Mouse (Mus musculus) thymus, postnatal 10 days (tissue): Measurements from ENCODE around the gene Rnf43.

Experiments used
- DNase-seq, 2 experiments: peaks; one replicate each; pipeline ENCODE4 v3.0.0; 2021; ENCODE audit warnings: low spot score in 2 of 2

Rnf43 gene

GRCm38 (mm10) chr11:87677756-87678155 lies 15.2 kb downstream of the Rnf43 start:
- no peak for DNase-seq

DNA sequence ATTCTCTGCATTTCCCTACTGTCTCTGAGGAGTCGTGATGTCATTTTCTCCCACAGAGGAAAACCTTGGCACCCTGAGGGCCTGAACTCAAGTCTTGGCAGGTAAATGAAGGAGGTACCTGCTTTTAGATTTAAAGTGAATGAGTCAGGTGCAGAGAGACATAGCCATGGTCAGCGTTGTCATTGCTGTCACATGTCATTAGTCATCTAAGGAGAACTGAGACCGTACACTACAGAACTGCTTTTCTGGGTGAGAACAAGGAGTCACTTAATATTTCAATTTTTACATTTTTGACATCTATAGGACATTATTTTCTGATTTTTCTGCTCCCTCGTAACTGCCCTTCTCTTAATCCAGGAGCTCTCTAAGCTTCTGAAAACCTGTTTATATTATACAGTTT lies 16.0 kb downstream of the Rnf43 start:
- DNase-seq, result no peak

- no peak for DNase-seq
Observed at GRCm38 (mm10) chr11:87678976-87679375, 16.5 kb downstream of the Rnf43 start.

DNA sequence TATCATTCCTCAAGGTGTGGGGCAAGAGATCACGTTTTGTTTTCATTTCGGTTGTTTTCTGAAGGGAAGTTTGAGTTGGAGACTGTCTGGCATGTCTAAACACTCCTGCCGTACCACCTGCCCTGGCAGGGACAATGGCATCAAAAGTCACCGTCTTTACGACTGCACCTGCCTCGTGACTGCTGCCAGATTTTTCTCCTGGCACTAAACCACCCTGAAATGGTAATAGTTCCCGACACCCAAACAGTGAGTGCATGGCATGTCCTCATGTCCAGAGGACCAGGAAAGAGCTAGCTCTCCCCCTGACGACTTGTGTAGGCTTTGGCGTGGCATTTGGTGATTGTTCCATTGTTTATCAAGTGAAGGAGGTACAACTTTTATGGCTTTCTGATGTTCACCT lies 18.3 kb downstream of the Rnf43 start:
- DNase-seq, result no peak

- no peak for DNase-seq
Observed at GRCm38 (mm10) chr11:87682096-87682495, 19.6 kb downstream of the Rnf43 start.

DNA sequence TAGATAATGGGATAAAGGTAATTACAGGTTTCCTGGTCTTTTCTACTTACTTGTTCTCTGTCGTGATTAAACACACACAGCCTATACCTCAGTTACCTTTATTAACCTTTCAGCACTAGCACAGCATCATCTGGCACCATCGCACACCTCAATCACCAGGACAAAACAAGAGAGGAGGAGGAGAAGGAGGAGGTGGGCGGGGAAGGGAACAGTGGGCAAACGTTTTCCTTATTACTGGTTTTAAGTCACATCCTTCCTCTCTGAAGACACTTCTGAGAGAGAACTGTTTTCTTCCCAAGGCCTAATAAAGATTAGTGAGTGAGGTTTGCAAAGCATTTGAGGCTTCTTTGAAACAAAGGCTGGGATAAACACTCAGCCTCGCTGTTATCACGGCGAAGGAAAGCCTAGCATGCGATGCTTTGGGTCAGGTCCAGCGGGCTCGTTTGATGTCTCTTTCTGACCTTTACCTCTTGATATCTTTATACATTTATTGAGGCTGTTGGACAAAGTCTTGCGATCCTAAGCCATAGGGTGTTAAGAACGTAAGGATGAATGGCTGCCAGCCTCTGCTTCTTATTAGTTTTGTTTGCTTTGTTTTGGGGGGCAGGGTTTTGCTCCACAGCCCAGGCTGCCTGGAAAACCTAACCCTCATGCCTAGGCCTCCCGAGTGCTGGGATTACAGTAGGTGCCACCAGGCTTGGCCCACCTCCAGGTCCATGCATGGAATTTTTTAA lies 20.5 kb downstream of the Rnf43 start:
- no peak for DNase-seq

GRCm38 (mm10) chr11:87686407-87686806 lies 23.9 kb downstream of the Rnf43 start:
- DNase-seq, result no peak

- no peak for DNase-seq
Observed at GRCm38 (mm10) chr11:87687246-87688225, 25.0 kb downstream of the Rnf43 start.

DNA sequence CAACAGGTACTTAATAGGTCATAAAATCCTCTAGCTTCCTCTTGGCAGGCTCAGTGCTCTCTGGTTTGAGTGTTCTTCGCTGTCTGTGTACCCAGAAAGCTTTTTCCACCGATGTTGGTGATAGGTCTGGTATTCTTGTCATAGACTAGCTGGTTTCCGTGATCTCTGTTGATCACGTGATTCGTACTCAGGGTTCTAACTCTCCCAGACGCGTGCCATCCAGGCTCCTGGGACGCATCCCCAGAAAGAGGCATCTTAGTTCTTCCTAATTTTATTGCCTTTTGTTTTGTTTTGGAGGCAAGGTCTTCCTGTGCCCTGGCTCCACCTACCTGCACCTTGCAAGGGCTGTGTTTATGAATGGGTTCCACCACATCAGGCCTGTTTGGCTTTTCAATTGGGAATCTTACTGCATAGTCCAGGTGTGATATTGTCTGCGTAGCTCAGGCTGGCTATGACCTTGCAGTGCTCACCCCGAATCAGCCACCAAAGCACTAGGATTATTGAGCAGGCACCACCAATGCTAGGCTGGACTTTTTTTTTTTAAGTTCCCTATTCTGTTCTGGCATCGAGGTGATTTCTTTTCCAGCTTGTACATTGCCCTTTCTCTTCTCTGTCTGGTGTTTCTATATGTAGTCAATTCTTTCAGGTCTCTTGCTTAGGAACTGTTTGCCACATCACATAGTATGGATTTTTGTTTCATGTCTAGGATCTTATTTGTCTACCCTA lies 26.1 kb downstream of the Rnf43 start:
- no peak for DNase-seq

DNA sequence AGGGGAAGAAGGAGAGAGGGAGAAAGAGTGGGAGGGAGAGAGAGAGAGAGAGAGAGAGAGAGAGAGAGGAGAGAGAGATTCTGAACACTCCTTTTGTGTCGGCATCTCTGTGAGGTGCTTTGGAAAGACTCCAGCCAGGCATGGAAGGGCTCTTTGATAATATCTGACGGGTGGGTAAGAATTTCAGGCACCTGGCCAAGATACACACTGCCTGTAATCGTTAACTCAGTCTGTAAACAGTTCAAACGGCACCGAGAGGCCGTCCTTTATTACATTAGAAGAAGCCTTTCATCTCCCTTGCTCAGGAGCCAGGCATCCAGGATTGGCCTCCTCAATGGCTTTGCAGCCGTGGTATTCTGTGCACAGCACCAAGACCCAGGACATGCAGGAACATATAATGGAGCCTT lies 26.9 kb downstream of the Rnf43 start:
- no peak for DNase-seq

GRCm38 (mm10) chr11:87690054-87690740 lies 27.7 kb downstream of the Rnf43 start:
- DNase-seq, result no peak

DNA sequence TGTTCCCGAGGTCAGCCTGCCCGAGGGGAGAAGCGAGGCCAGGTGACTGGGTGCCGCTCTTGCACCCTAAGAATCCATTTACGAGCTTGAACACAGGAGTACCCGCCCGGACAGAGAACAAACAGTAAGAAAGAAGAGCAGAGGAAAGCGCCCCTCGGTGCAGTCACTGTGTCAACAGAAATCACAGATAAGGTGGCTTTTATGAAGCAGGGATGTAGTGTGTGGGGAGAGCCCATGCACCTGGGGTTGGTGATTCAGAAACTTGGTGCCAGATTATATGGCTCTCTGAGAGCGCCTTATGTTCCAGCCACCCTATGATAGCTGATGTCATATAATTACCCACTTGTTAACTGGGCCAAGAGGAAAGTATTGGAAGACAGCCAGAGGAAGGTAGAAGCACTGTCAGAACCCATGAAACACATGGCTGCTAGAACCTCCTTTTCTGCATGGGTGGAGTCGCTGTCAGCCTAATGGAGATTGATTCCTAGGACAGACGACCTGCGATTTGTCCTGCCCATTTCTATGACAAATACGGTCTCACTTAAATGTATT lies 34.7 kb downstream of the Rnf43 start:
- DNase-seq, result no peak

DNA sequence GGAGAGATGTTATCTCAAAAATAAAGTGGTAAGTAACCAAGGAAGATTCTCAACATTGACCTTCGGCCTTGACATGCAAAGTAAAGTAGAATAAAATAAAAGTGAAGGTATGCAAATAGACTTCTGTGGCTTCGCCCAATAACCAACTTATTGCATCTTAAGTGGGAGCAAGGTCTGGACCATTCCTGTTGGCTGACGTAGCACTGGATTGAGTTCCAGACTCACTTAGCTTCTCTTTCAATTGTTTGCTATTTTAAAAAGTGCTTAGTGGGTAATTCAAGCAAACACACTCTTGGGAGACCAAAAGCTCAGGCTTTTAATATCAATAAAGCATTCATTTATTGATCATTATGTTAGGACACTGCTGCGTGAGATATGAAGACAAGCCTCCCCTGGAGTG lies 35.6 kb downstream of the Rnf43 start:
- DNase-seq, result no peak

DNA sequence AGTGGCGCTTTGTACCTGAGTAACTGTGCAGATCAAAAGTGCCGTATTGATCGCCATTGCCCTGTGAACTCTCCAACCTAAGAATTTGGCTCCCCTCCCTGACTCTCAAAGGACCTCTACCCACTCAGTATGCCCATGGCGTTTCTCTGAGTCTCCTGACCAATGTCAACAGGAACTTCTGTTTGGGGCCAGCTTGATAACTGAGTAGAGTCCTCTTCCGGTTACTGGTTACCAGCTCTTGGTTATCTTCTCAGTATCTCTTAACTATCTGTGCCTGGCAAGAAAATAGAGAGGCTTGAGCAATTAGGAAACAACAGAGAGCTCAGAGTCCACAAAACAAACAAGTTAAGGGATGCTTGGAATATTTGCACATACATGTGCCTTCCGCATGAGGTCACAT lies 38.6 kb downstream of the Rnf43 start:
- no peak for DNase-seq

- DNase-seq, result no peak
Observed at GRCm38 (mm10) chr11:87701877-87702620, 39.5 kb downstream of the Rnf43 start.

GRCm38 (mm10) chr11:87703654-87704053 lies 41.1 kb downstream of the Rnf43 start:
- DNase-seq, result no peak

DNA sequence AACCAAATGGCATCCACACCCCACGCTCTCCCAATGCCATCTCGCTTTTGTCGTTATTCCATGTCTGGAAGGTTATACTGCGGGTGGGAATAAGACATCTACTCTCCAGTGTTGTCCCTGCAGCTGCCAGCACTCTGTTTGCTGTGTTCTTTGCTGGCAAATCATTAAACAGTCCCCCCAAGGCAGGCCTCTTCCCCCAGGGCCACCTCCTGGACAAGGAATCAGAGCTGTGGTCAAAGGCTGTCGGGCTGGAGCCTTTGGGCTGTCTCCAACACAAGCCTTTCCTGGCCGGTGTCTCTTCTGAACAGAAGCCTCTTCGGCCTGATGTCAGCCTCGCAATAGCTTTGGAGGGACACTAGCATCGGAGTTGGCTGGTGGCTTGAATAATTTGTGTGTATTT lies 41.8 kb downstream of the Rnf43 start:
- DNase-seq, result no peak

GRCm38 (mm10) chr11:87707570-87707969 lies 45.0 kb downstream of the Rnf43 start:
- no peak for DNase-seq

- no peak for DNase-seq
Observed at GRCm38 (mm10) chr11:87708979-87709378, 46.5 kb downstream of the Rnf43 start.

DNA sequence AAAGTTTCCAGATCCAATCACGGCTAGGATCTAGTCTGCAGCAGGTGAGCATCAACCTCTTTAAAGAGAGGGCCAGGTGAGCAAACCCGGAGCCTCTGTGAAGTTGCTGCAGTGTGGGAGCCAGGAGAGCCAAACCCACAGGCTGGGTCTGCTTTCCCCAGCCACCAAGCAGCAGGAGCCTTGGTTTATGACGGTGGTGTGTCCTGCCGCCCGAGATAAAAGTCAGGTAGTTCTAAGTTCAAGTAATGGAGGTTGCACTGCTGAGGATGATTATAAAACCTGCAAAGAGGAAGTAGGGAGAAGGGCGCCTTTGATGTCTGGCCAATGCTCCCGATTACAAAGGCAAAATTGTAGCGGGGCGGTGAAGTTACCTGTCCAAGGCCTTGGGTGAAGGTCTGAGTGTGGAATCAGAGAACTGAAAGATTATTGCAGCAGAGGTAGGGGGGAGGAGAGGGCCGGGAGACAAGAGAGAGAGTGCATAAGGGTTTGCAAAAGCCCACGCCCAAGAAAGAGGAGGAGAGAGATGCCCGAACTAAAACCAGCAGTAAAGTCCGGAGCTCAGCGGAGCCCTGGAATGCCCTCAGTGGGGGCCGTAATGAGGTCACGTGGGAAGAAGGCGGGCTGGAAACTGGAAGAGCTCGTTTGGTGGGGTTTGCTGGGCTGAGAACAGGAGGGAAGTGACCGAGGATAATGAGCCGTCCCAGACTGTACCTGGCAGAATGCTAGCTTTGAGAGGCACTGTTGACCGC lies 47.2 kb downstream of the Rnf43 start:
- no peak for DNase-seq
